Mouse (Mus musculus): ENCODE measurements around the gene Vwa2.

DNA sequence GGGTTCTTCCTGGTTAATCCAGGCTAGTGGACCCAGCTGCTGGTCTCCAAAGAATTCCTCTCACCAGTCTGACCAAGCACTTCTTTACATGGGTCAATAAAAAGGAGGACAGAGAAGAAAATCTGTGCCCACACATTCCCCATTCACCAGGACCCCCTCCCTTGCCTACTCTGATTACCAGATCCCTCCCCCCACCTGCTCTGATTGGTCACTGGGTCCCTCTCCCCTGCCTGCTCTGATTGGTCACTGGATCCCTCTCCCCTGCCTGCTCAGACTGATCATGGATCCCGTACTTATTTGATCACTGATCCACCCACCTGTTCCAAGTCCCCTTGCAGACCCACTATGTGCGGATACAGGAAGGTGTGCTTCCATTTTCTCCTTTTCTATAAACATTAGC, 17.4 kb downstream of the Vwa2 start:
- TF ChIP-seq ZNF384 (IDR thresholded peaks at IDR 0.05; ENCODE audit: low read depth, low read length) (no peak), TAL1 (IDR thresholded peaks at IDR 0.05; ENCODE audit: low read length) (no peak), POLR2A (IDR thresholded peaks at IDR 0.05; ENCODE audit: control insufficient read depth in 1 of 2, insufficient read depth in 1 of 2, low read depth in 1 of 2, low read length in 2 of 2, poor library complexity in 1 of 2) (no peak), POLR2AphosphoS5 (IDR thresholded peaks at IDR 0.05; ENCODE audit: borderline replicate concordance, low read depth, low read length) (no peak), MAX (IDR thresholded peaks at IDR 0.05; ENCODE audit: low read length) (no peak), EP300 (IDR thresholded peaks at IDR 0.05; ENCODE audit: low read depth in 1 of 2, low read length in 2 of 2) (no peak), CTCF (IDR thresholded peaks at IDR 0.05 in 2 of 3, conservative IDR thresholded peaks at IDR 0.05 in 1 of 3; ENCODE audit: control insufficient read depth in 1 of 3, insufficient read depth in 1 of 3, low read depth in 2 of 3, low read length in 3 of 3, poor library complexity in 1 of 3, severe bottlenecking in 1 of 3) (no peak), BHLHE40 (IDR thresholded peaks at IDR 0.05; ENCODE audit: borderline replicate concordance, low read depth, low read length) (no peak), SIN3A (IDR thresholded peaks at IDR 0.05; ENCODE audit: low read length) (no peak), POLR2AphosphoS2 (IDR thresholded peaks at IDR 0.05; ENCODE audit: low read length) (no peak), GATA1 (IDR thresholded peaks at IDR 0.05; ENCODE audit: low read depth, low read length) (no peak), SMC3 (IDR thresholded peaks at IDR 0.05; ENCODE audit: low read depth, low read length) (no peak), GABPA (IDR thresholded peaks at IDR 0.05; ENCODE audit: low read depth, low read length) (no peak)

Measured in MEL (cell line).